Mouse (Mus musculus): Measurements from ENCODE around the gene Fscn2. TPM values are rescaled to one million over a fixed set of nuclear protein-coding genes. Genes with fewer than 3 reads are reported as not detected.

Fscn2 gene
- total and polyA plus RNA-seq, 3 experiments, result not detected

DNA sequence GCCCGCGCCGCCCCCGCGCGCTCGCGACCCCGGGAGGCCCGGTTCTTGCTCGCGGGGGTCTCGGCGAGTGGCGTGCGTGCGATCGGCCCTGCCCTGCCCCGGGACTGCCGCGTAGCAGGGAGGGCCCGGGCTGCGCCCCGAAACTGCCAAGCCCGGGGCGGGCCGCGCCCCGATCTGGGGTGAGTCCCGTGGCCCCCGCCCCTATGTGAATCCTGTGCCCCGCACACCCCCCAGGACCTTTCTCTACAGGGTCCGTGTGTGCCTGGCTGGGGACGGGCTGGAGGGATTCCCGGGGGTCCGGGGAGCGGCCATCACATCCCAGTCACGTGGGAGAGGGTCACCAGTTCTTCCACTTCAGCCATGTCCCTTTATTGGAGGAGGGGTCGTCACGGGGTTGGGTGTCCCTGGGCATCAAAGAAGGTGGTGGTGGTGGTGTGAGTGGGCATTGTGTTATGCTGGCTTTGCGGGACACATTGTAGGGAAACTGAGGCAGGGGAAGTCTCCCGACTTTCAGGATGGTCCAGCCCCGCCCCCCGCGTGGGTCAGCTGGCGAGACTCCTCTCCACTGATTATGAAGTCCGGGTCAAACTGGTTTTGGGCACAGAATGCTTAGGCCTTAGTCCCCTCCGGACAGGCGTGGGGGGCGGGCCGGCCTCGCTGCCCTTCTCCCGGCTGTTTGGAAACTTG is 12.5 kb upstream of the Fscn2 start (continued):
- TF ChIP-seq IRF4 (IDR thresholded peaks at IDR 0.05; ENCODE audit: low read depth, low read length) (no peak), JUN (IDR thresholded peaks at IDR 0.05; ENCODE audit: insufficient read depth, low read depth, low read length) (no peak), MEF2A (IDR thresholded peaks at IDR 0.05; ENCODE audit: borderline replicate concordance, low read depth, low read length) (no peak), PAX5 (IDR thresholded peaks at IDR 0.05; ENCODE audit: low read length) (no peak)

DNA sequence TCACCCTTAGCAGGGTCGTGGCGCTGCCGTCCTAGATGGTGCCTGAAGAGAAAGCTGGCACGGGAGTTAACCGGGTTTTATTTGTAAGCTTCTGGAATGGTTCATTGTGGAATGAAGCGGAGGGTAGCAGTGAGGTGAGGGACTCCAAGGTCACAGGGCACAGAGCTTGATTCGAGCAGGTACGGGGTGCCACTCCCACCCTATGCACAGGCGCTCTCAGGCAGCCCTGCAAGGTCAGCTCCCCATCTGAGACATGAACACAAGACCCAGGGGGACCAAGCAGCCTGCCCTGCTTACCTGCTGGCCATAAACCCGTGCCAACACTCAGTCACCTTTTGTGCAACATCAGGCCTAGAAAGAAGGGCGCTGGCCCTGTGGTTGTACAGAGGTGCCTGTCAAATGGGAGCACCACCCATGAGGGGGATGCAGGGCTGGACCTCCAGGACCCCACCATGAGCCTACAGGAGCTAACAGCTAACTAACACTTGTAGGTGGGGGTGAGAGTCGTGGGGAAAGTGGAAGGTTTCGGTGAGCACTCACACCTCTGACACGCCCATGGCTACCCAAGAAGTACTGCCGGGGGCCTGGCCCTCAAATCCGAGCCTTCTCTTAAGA is 11.9 kb upstream of the Fscn2 start:
- Histone ChIP-seq H3K9ac (ENCODE audit: insufficient read depth, low read depth) (peak overlapping the region; percentile 96), H3K4me3 (replicated peaks in 1 of 3; ENCODE audit: low read depth in 2 of 3, low read length in 2 of 3, poor library complexity in 1 of 3) (peak overlapping the region; percentile 78 to 98 (median 85)), H3K36me3 (replicated peaks in 1 of 2; ENCODE audit: control insufficient read depth in 1 of 2, insufficient read depth in 1 of 2, low read length in 1 of 2) (peaks cover 18 to 19% of the 10 kb centered on the region in 2 experiments), H3K27me3 (replicated peaks) (no peaks in the 10 kb centered on the region), H3K4me2 (ENCODE audit: insufficient read depth, low read depth, poor library complexity, severe bottlenecking) (peak overlapping the region; percentile 78), H3K9me3 (replicated peaks; ENCODE audit: low read length) (no peaks in the 10 kb centered on the region), H3K79me2 (replicated peaks; ENCODE audit: control insufficient read depth, extremely low read depth, insufficient read depth, poor library complexity, severe bottlenecking) (peaks cover 17% of the 10 kb centered on the region), H3K4me1 (ENCODE audit: control insufficient read depth in 1 of 2, insufficient read depth in 2 of 2) (peaks cover 21 to 54% of the 10 kb centered on the region in 2 experiments), H3K27ac (ENCODE audit: insufficient read depth, low read depth) (peak overlapping the region; percentile 80)
- in situ Hi-C loops (cut with MboI; ENCODE audit: low pct_ligation_motif_present, low pct_unique_long_range_greater_than_20kb, low sequenced_read_pairs) (no loop called here), dilution Hi-C loops (cut with MboI; ENCODE audit: extremely low pct_ligation_motif_present, extremely low pct_unique_long_range_greater_than_20kb, low sequenced_read_pairs) (no loop called here)
- DNase-seq (ENCODE audit: extremely low read depth), result peak; percentile 51
- TF ChIP-seq POLR2A (IDR thresholded peaks at IDR 0.05; ENCODE audit: low read depth, low read length) (no peak; the same call in 1 of the 2 replicates), IRF4 (IDR thresholded peaks at IDR 0.05; ENCODE audit: low read depth, low read length) (0 out of 2 replicates have a peak, but pooled peaks have one; percentile 3), PAX5 (IDR thresholded peaks at IDR 0.05; ENCODE audit: low read length) (no peak), TCF12 (IDR thresholded peaks at IDR 0.05; ENCODE audit: low read depth, low read length) (no peak), ZMIZ1 (IDR thresholded peaks at IDR 0.05; ENCODE audit: low read depth, low read length) (peak; percentile 17; the same call in 1 of the 2 replicates), CHD2 (IDR thresholded peaks at IDR 0.05; ENCODE audit: low read length) (no peak), TBP (conservative IDR thresholded peaks at IDR 0.05; ENCODE audit: low read depth, low read length) (0 out of 2 replicates have a peak, but pooled peaks have one; percentile 13), MAFK (IDR thresholded peaks at IDR 0.05; ENCODE audit: insufficient replicate concordance, low read length) (no peak), ZC3H11A (IDR thresholded peaks at IDR 0.05; ENCODE audit: low read depth, low read length) (no peak), MAZ (IDR thresholded peaks at IDR 0.05; ENCODE audit: low read depth, low read length) (0 out of 2 replicates have a peak, but pooled peaks have one; percentile 6), MAX (IDR thresholded peaks at IDR 0.05; ENCODE audit: low read length) (peak; percentile 35; the same call in 1 of the 2 replicates), KAT2A (IDR thresholded peaks at IDR 0.05; ENCODE audit: insufficient replicate concordance, low read length) (no peak), MXI1 (IDR thresholded peaks at IDR 0.05; ENCODE audit: low read depth, low read length) (no peak), NELFE (IDR thresholded peaks at IDR 0.05; ENCODE audit: low read depth, low read length) (no peak), ELF1 (IDR thresholded peaks at IDR 0.05; ENCODE audit: low read depth, low read length) (no peak), ETS1 (conservative IDR thresholded peaks at IDR 0.05; ENCODE audit: low read depth, low read length) (no peak), E2F4 (IDR thresholded peaks at IDR 0.05; ENCODE audit: insufficient replicate concordance, low read depth, low read length) (no peak), MYC (IDR thresholded peaks at IDR 0.05; ENCODE audit: low read depth, low read length) (no peak), ZNF384 (IDR thresholded peaks at IDR 0.05; ENCODE audit: low read depth, low read length) (no peak), SIN3A (IDR thresholded peaks at IDR 0.05; ENCODE audit: low read length) (no peak; the same call in 1 of the 2 replicates), EP300 (IDR thresholded peaks at IDR 0.05; ENCODE audit: low read length) (no peak), USF1 (IDR thresholded peaks at IDR 0.05; ENCODE audit: low read depth, low read length) (no peak), CHD1 (IDR thresholded peaks at IDR 0.05; ENCODE audit: low read depth, low read length) (0 out of 2 replicates have a peak, but pooled peaks have one; percentile 24), CTCF (conservative IDR thresholded peaks at IDR 0.05 in 1 of 2, IDR thresholded peaks at IDR 0.05 in 1 of 2; ENCODE audit: low read depth in 2 of 2, low read length in 2 of 2) (no peak), NRF1 (IDR thresholded peaks at IDR 0.05; ENCODE audit: low read depth, low read length) (no peak; the same call in 1 of the 2 replicates), UBTF (IDR thresholded peaks at IDR 0.05; ENCODE audit: low read depth, low read length) (no peak), JUN (IDR thresholded peaks at IDR 0.05; ENCODE audit: insufficient read depth, low read depth, low read length) (no peak), SMC3 (IDR thresholded peaks at IDR 0.05; ENCODE audit: low read depth, low read length) (no peak), POLR2AphosphoS2 (IDR thresholded peaks at IDR 0.05; ENCODE audit: low read depth, low read length) (peak; percentile 39; the same call in 1 of the 2 replicates), JUND (conservative IDR thresholded peaks at IDR 0.05; ENCODE audit: low read depth, low read length) (no peak), GABPA (IDR thresholded peaks at IDR 0.05; ENCODE audit: insufficient replicate concordance, low read depth, low read length) (no peak), HCFC1 (IDR thresholded peaks at IDR 0.05; ENCODE audit: low read depth, low read length) (peak; percentile 3; the same call in 1 of the 2 replicates), ZKSCAN1 (IDR thresholded peaks at IDR 0.05; ENCODE audit: borderline replicate concordance, low read depth, low read length) (no peak), RAD21 (IDR thresholded peaks at IDR 0.05; ENCODE audit: low read depth, low read length) (no peak)
